Mouse (Mus musculus) kidney, adult 2 months (tissue): Measurements from ENCODE around the gene Sema5a. TPM values are rescaled to one million over a fixed set of nuclear protein-coding genes. Genes with fewer than 3 reads are reported as not detected.

Source experiments
- DNase-seq: peaks from one replicate; pipeline ENCODE4 v3.0.0; 2021
- H3K27ac ChIP-seq: fragments of 200-500 bp; 2 replicates; pipeline ENCODE4 v1.5.1; 2012; ENCODE audit warnings: low read depth, low read length, control low read depth, inconsistent platforms; ENCODE audit not compliant: insufficient read depth
- H3K27me3 ChIP-seq: fragments of 200-500 bp; replicated peaks from 2 replicates; pipeline ENCODE4 v1.6.1; 2012; ENCODE audit warnings: mild to moderate bottlenecking, moderate library complexity, low read length, inconsistent platforms; ENCODE audit not compliant: control insufficient read depth, insufficient read depth
- H3K36me3 ChIP-seq: fragments of 200-500 bp; 2 replicates; pipeline ENCODE4 v1.6.1; 2012; ENCODE audit warnings: mild to moderate bottlenecking, moderate library complexity, low read length, inconsistent platforms; ENCODE audit not compliant: control insufficient read depth, insufficient read depth
- H3K4me1 ChIP-seq: fragments of 200-500 bp; 2 replicates; pipeline ENCODE4 v1.6.1; 2011; ENCODE audit warnings: low read length; ENCODE audit not compliant: control insufficient read depth, insufficient read depth
- H3K4me3 ChIP-seq: fragments of 200-500 bp; 2 replicates; pipeline ENCODE4 v1.5.1; 2011; ENCODE audit warnings: mild to moderate bottlenecking, low read depth, low read length, control low read depth; ENCODE audit not compliant: insufficient read depth
- CTCF ChIP-seq: fragments of 200-500 bp; conservative IDR thresholded peaks from 2 replicates; pipeline ENCODE4 v1.5.1; 2011; ENCODE audit warnings: low read depth, mild to moderate bottlenecking, control low read depth, low read length, moderate library complexity, mixed read lengths; ENCODE audit not compliant: insufficient read depth, insufficient read length
- POLR2A ChIP-seq: fragments of 200-500 bp; IDR thresholded peaks from one replicate; pipeline ENCODE4 v1.6.1; 2011; ENCODE audit warnings: low read depth, low read length, control low read depth
- WGBS: fragments of 180-500 bp; shearing (Covaris S2); methylation state at CpG from one replicate; pipeline ENCODE4 v1.1.7; 2018; 5-methylcytosine and 5-hydroxymethylcytosine counted together
- polyA plus RNA-seq: library from polyadenylated mRNA; depleted of rRNA; stranded (reverse); fragments of >200 nt; gene quantifications from 2 replicates; pipeline ENCODE4 v1.2.3, GENCODE M21; 2012

The Sema5a gene
- polyA plus RNA-seq, 1 experiment, result 11.6 TPM

DNA sequence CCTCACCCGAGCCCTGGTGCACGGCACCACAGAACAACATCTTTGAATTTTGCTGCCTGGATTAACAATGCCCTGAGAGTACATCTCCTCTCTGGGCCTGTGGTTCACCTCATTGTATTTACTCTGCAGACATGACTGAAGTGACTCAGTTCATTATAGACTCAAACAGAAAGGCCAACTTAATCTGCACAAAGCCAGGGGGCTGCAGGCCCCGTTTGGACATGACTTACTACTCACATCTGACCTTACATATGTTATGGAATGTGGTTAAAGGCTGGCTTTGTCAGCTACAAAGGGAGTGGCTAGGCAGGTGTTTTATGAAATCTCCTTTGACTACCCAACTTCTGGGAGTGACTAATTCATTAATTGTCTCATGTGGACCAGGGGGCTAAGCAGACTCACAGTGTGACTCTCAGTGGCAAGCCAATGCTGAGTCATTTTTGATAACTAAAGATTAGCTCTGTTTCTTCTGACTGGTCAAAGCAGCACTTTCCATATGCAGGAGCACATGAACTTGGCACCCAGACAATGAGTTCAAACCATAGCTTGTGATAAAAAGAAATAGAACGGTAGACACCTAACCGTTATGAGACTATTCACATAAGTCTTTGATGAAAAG, 157.4 kb downstream of the Sema5a start:
- no peak for DNase-seq
- TF ChIP-seq CTCF (no peak), POLR2A (no peak)
- WGBS, result 78% methylated on average over 5 of the region's 5 CpGs

DNA sequence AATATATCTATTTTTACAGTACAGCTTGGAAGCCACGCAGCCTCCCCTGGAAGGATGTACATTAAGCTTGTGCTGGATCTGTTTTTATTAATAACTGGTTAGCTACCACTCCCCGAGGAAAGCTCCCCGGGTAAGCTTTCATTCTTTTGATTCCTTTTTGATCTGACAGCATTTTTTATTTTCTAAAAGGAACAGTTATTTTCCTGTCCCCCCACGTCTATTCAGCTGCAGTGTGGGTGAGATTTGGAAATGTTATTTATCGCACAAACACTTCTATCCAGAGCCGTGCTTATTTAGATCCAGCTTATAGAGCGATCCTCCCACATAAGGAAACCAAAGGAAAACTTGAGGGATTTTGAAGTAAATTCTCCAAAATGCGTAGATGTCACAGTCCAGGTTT, 158.7 kb downstream of the Sema5a start:
- no peaks in the 10 kb centered on the region for H3K27me3 ChIP-seq
- no peak overlapping the region for H3K4me3 ChIP-seq
- 80% methylated on average over 8 of the region's 8 CpGs for WGBS
- 0 out of 2 replicates have a peak, but pooled peaks cover 3% of the 10 kb centered on the region for H3K4me1 ChIP-seq
- no peaks in the 10 kb centered on the region for H3K36me3 ChIP-seq
- no peak overlapping the region for H3K27ac ChIP-seq
- no peak for TF ChIP-seq POLR2A
- no peak for TF ChIP-seq CTCF
- no peak for DNase-seq

More for the DNA sequence above, 157.4 kb downstream of the Sema5a start:
- no peak overlapping the region for H3K4me3 ChIP-seq
- H3K27ac ChIP-seq, result no peak overlapping the region
- H3K4me1 ChIP-seq, result 0 out of 2 replicates have a peak, but pooled peaks cover 3% of the 10 kb centered on the region
- no peaks in the 10 kb centered on the region for H3K36me3 ChIP-seq
- H3K27me3 ChIP-seq, result no peaks in the 10 kb centered on the region

GRCm38 (mm10) chr15:32406436-32406835, 161.8 kb downstream of the Sema5a start:
- TF ChIP-seq CTCF (no peak), POLR2A (no peak)
- WGBS, result 80% methylated on average over 2 of the region's 2 CpGs
- Histone ChIP-seq H3K36me3 (no peaks in the 10 kb centered on the region), H3K27me3 (no peaks in the 10 kb centered on the region), H3K27ac (no peak overlapping the region), H3K4me3 (no peak overlapping the region), H3K4me1 (0 out of 2 replicates have a peak, but pooled peaks cover 3% of the 10 kb centered on the region)
- DNase-seq, result no peak

DNA sequence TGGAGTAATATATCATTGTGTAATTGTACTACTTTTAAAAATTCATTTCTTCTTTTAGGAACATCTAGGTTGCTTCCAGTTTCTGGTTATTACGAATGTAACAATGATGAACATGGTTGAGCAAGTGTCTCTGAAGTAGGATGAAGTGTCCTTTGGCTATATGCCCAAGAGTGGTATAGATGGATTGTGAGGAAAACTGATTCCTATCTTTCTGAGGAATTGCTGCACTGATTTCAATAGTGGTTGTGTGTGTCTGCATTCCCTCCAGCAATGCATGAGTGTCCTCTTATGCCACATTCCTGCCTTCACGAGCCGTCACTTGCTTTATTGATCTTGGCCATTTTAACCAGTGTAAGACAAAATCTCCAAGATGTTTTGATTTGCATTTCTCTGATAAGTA, 163.2 kb downstream of the Sema5a start:
- no peak overlapping the region for H3K4me3 ChIP-seq
- DNase-seq, result no peak
- no peaks in the 10 kb centered on the region for H3K36me3 ChIP-seq
- no peak for TF ChIP-seq POLR2A
- TF ChIP-seq CTCF, result no peak
- no peaks in the 10 kb centered on the region for H3K27me3 ChIP-seq
- no peaks in the 10 kb centered on the region for H3K4me1 ChIP-seq
- H3K27ac ChIP-seq, result no peak overlapping the region
- WGBS, result 80% methylated on average over 3 of the region's 3 CpGs

DNA sequence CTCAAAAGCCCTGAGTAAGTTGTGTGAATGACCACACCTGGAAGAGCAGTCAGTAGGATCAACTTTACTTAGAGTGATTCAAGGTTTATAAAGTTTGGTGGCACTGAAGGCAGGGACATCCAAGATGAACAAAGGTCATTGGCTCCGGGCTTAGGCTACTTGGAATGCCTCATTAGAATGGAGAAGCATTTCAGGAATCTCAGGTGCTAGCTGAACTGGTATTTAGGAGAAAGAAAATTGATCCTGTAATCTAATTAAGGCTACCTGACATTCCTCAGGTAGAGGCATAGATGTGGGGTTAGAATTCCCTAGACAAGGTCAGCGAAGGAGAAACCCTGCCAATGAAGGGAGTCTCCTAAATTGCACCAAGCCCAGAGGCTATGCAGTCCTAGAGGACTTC, 171.7 kb downstream of the Sema5a start:
- no peak overlapping the region for H3K4me3 ChIP-seq
- peak; percentile 71 for DNase-seq
- WGBS, result 59% methylated on average over 2 of the region's 2 CpGs
- H3K36me3 ChIP-seq, result no peaks in the 10 kb centered on the region
- H3K27ac ChIP-seq, result peak overlapping the region; percentile 51
- H3K4me1 ChIP-seq, result no peaks in the 10 kb centered on the region
- H3K27me3 ChIP-seq, result no peaks in the 10 kb centered on the region
- TF ChIP-seq CTCF (no peak), POLR2A (no peak)

DNA sequence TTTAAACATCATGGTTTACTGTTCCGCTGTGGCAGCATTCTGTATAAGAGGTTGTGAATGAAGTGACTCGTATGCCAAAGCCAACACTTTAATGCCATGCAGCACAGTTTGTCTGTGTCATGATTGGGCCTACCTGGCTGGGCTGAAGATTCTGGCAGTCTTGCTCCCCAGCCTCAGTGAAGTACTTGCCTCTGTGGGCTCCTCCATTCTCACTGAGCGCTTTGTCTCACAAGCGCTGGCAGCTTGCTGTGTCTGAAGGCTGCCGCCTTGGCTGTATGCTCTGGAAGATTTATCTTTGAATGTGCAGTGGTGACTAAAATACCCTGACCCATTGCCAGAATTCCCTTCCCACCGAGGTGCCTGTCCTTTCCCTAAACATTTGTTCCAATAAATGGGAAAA, 178.0 kb downstream of the Sema5a start:
- 78% methylated on average over 6 of the region's 6 CpGs for WGBS
- DNase-seq, result no peak
- TF ChIP-seq CTCF (no peak), POLR2A (no peak)

DNA sequence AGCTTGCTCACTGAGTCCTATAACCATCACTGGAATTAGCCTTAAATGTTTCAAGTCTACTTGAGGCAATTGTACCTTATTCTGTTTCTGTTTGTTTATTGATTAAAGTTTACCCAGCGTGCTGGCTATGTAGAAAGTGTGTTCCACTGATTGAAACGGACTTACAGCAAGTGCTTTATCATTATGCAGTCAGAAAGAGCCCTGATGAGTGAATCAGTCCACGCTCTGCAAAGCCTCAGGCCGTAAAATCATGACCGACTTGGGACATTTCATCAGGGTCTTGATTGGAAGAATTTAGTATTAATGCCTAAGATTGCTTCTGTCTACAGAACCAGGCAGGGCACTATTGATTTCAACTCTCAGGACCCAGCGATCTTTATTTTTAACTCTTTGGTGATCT, 178.5 kb downstream of the Sema5a start:
- H3K36me3 ChIP-seq, result no peaks in the 10 kb centered on the region
- no peaks in the 10 kb centered on the region for H3K27me3 ChIP-seq
- H3K27ac ChIP-seq, result no peak overlapping the region
- TF ChIP-seq POLR2A (no peak), CTCF (no peak)
- DNase-seq, result no peak
- no peak overlapping the region for H3K4me3 ChIP-seq
- no peaks in the 10 kb centered on the region for H3K4me1 ChIP-seq
- 77% methylated on average over 6 of the region's 6 CpGs for WGBS

More for the DNA sequence above, 178.0 kb downstream of the Sema5a start:
- Histone ChIP-seq H3K36me3 (no peaks in the 10 kb centered on the region), H3K27ac (no peak overlapping the region), H3K4me1 (no peaks in the 10 kb centered on the region), H3K27me3 (no peaks in the 10 kb centered on the region), H3K4me3 (no peak overlapping the region)
